Mouse (Mus musculus): ENCODE measurements at regions not wholly inside any gene's neighbourhood (a gene's known extent, or its start where the extent isn't known, plus 50 kb on each side); places are given as distances from the start of the nearest gene placed in this dataset.

- Histone ChIP-seq H3K9ac (no peak overlapping the region), H3K9me3 (replicated peaks) (no peaks in the 10 kb centered on the region), H3K36me3 (no peaks in the 10 kb centered on the region), H3K4me3 (no peak overlapping the region), H3K4me1 (no peaks in the 10 kb centered on the region), H3K27me3 (replicated peaks) (no peaks in the 10 kb centered on the region), H3K4me2 (no peak overlapping the region), H3K27ac (no peak overlapping the region)
- ATAC-seq: no peak
- WGBS (ENCODE audit: insufficient replicate concordance): 52% methylated on average over 2 of the region's 2 CpGs
These were observed 102.4 kb downstream of the Gm12728 start for GRCm38 (mm10) chr4:105892065-105892464.

GRCm38 (mm10) chr4:105895116-105895515, 105.4 kb downstream of the Gm12728 start:
- Histone ChIP-seq H3K9ac (no peak overlapping the region), H3K27ac (no peak overlapping the region), H3K4me1 (no peaks in the 10 kb centered on the region), H3K9me3 (replicated peaks) (no peaks in the 10 kb centered on the region), H3K27me3 (replicated peaks) (no peaks in the 10 kb centered on the region), H3K4me2 (no peak overlapping the region), H3K36me3 (no peaks in the 10 kb centered on the region), H3K4me3 (no peak overlapping the region)
- 31% methylated on average over 2 of the region's 2 CpGs for WGBS (ENCODE audit: insufficient replicate concordance)
- ATAC-seq: no peak

GRCm38 (mm10) chr4:105898054-105898847, 108.6 kb downstream of the Gm12728 start:
- no peak overlapping the region for H3K9ac ChIP-seq
- H3K27me3 ChIP-seq (replicated peaks): no peaks in the 10 kb centered on the region
- no peaks in the 10 kb centered on the region for H3K9me3 ChIP-seq (replicated peaks)
- no peak overlapping the region for H3K4me3 ChIP-seq
- no peak for ATAC-seq
- WGBS (ENCODE audit: insufficient replicate concordance): 78% methylated on average over 5 of the region's 5 CpGs
- H3K27ac ChIP-seq: no peak overlapping the region
- no peaks in the 10 kb centered on the region for H3K4me1 ChIP-seq
- no peaks in the 10 kb centered on the region for H3K36me3 ChIP-seq
- H3K4me2 ChIP-seq: no peak overlapping the region

GRCm38 (mm10) chr4:105904896-105905295, 115.2 kb downstream of the Gm12728 start:
- no peaks in the 10 kb centered on the region for H3K9me3 ChIP-seq (replicated peaks)
- no peak for ATAC-seq
- H3K9ac ChIP-seq: no peak overlapping the region
- no peaks in the 10 kb centered on the region for H3K36me3 ChIP-seq
- H3K4me2 ChIP-seq: no peak overlapping the region
- WGBS (ENCODE audit: insufficient replicate concordance): 70% methylated on average over 8 of the region's 8 CpGs
- no peak overlapping the region for H3K4me3 ChIP-seq
- H3K27ac ChIP-seq: no peak overlapping the region
- no peaks in the 10 kb centered on the region for H3K27me3 ChIP-seq (replicated peaks)
- H3K4me1 ChIP-seq: no peaks in the 10 kb centered on the region

GRCm38 (mm10) chr4:105906411-105906810, 116.7 kb downstream of the Gm12728 start:
- Histone ChIP-seq H3K27ac (no peak overlapping the region), H3K36me3 (no peaks in the 10 kb centered on the region), H3K4me1 (no peaks in the 10 kb centered on the region), H3K27me3 (replicated peaks) (no peaks in the 10 kb centered on the region), H3K9me3 (replicated peaks) (no peaks in the 10 kb centered on the region), H3K4me2 (no peak overlapping the region), H3K9ac (no peak overlapping the region), H3K4me3 (no peak overlapping the region)
- 69% methylated on average over 4 of the region's 4 CpGs for WGBS (ENCODE audit: insufficient replicate concordance)
- ATAC-seq: no peak

GRCm38 (mm10) chr4:105907611-105908010, 117.9 kb downstream of the Gm12728 start:
- Histone ChIP-seq H3K27ac (no peak overlapping the region), H3K36me3 (no peaks in the 10 kb centered on the region), H3K4me2 (no peak overlapping the region), H3K9me3 (replicated peaks) (no peaks in the 10 kb centered on the region), H3K4me1 (no peaks in the 10 kb centered on the region), H3K27me3 (replicated peaks) (no peaks in the 10 kb centered on the region), H3K9ac (no peak overlapping the region), H3K4me3 (no peak overlapping the region)
- ATAC-seq: no peak
- whole genome bisulfite sequencing (ENCODE audit: insufficient replicate concordance): 74% methylated on average over 7 of the region's 7 CpGs

- no peak overlapping the region for H3K4me3 ChIP-seq
- H3K4me1 ChIP-seq: no peaks in the 10 kb centered on the region
- H3K27ac ChIP-seq: no peak overlapping the region
- no peaks in the 10 kb centered on the region for H3K36me3 ChIP-seq
- H3K9ac ChIP-seq: no peak overlapping the region
- H3K4me2 ChIP-seq: no peak overlapping the region
- ATAC-seq: no peak
- no peaks in the 10 kb centered on the region for H3K27me3 ChIP-seq (replicated peaks)
- no peaks in the 10 kb centered on the region for H3K9me3 ChIP-seq (replicated peaks)
These were observed 118.6 kb downstream of the Gm12728 start for GRCm38 (mm10) chr4:105908281-105908680.

GRCm38 (mm10) chr4:105909272-105909671, 119.6 kb downstream of the Gm12728 start:
- no peaks in the 10 kb centered on the region for H3K4me1 ChIP-seq
- 19% methylated on average over 4 of the region's 4 CpGs for WGBS (ENCODE audit: insufficient replicate concordance)
- H3K27me3 ChIP-seq (replicated peaks): no peaks in the 10 kb centered on the region
- no peak overlapping the region for H3K4me3 ChIP-seq
- H3K4me2 ChIP-seq: no peak overlapping the region
- H3K9ac ChIP-seq: no peak overlapping the region
- H3K27ac ChIP-seq: no peak overlapping the region
- no peak for ATAC-seq
- no peaks in the 10 kb centered on the region for H3K9me3 ChIP-seq (replicated peaks)
- no peaks in the 10 kb centered on the region for H3K36me3 ChIP-seq

GRCm38 (mm10) chr4:105910666-105911065, 121.0 kb downstream of the Gm12728 start:
- no peak for ATAC-seq
- no peak overlapping the region for H3K4me3 ChIP-seq
- WGBS (ENCODE audit: insufficient replicate concordance): 51% methylated on average over 5 of the region's 5 CpGs
- no peak overlapping the region for H3K4me2 ChIP-seq
- H3K27ac ChIP-seq: no peak overlapping the region
- no peaks in the 10 kb centered on the region for H3K27me3 ChIP-seq (replicated peaks)
- no peaks in the 10 kb centered on the region for H3K9me3 ChIP-seq (replicated peaks)
- H3K9ac ChIP-seq: no peak overlapping the region
- H3K36me3 ChIP-seq: no peaks in the 10 kb centered on the region
- H3K4me1 ChIP-seq: no peaks in the 10 kb centered on the region

GRCm38 (mm10) chr4:105911678-105912077, 122.0 kb downstream of the Gm12728 start:
- no peaks in the 10 kb centered on the region for H3K27me3 ChIP-seq (replicated peaks)
- no peaks in the 10 kb centered on the region for H3K4me1 ChIP-seq
- H3K9ac ChIP-seq: no peak overlapping the region
- H3K4me2 ChIP-seq: no peak overlapping the region
- 70% methylated on average over 6 of the region's 6 CpGs for WGBS (ENCODE audit: insufficient replicate concordance)
- H3K9me3 ChIP-seq (replicated peaks): no peaks in the 10 kb centered on the region
- H3K27ac ChIP-seq: no peak overlapping the region
- H3K36me3 ChIP-seq: no peaks in the 10 kb centered on the region
- ATAC-seq: no peak
- no peak overlapping the region for H3K4me3 ChIP-seq

GRCm38 (mm10) chr4:105912296-105912695, 122.6 kb downstream of the Gm12728 start:
- 71% methylated on average over 4 of the region's 4 CpGs for WGBS (ENCODE audit: insufficient replicate concordance)
- no peak for ATAC-seq
- H3K9me3 ChIP-seq (replicated peaks): no peaks in the 10 kb centered on the region

GRCm38 (mm10) chr4:105914996-105915395, 125.3 kb downstream of the Gm12728 start:
- WGBS (ENCODE audit: insufficient replicate concordance): 33% methylated on average over 6 of the region's 6 CpGs
- Histone ChIP-seq H3K4me1 (no peaks in the 10 kb centered on the region), H3K9me3 (replicated peaks) (no peaks in the 10 kb centered on the region), H3K27me3 (replicated peaks) (no peaks in the 10 kb centered on the region), H3K9ac (no peak overlapping the region), H3K4me2 (no peak overlapping the region), H3K27ac (no peak overlapping the region), H3K36me3 (no peaks in the 10 kb centered on the region), H3K4me3 (no peak overlapping the region)
- ATAC-seq: no peak

More at GRCm38 (mm10) chr4:105912296-105912695, 122.6 kb downstream of the Gm12728 start:
- Histone ChIP-seq H3K4me3 (no peak overlapping the region), H3K36me3 (no peaks in the 10 kb centered on the region), H3K27me3 (replicated peaks) (no peaks in the 10 kb centered on the region), H3K4me2 (no peak overlapping the region), H3K9ac (no peak overlapping the region), H3K4me1 (no peaks in the 10 kb centered on the region), H3K27ac (no peak overlapping the region)

GRCm38 (mm10) chr4:105916229-105916628, 126.6 kb downstream of the Gm12728 start:
- H3K4me3 ChIP-seq: no peak overlapping the region
- H3K4me2 ChIP-seq: no peak overlapping the region
- H3K27me3 ChIP-seq (replicated peaks): no peaks in the 10 kb centered on the region
- 70% methylated on average over 9 of the region's 9 CpGs for WGBS (ENCODE audit: insufficient replicate concordance)
- H3K9me3 ChIP-seq (replicated peaks): no peaks in the 10 kb centered on the region
- no peaks in the 10 kb centered on the region for H3K4me1 ChIP-seq
- no peaks in the 10 kb centered on the region for H3K36me3 ChIP-seq
- ATAC-seq: no peak
- no peak overlapping the region for H3K27ac ChIP-seq
- H3K9ac ChIP-seq: no peak overlapping the region
